Mouse (Mus musculus) MEL (cell line): Measurements from ENCODE around the gene Dao. TPM values are rescaled to one million over a fixed set of nuclear protein-coding genes. Genes with fewer than 3 reads are reported as not detected.

ENCODE experiments used
- DNase-seq: peaks from one replicate; pipeline ENCODE4 v3.0.0; 2011; ENCODE audit warnings: low read depth, low spot score
- H3K27ac ChIP-seq: 2 replicates; pipeline ENCODE4 v1.5.1; 2012; ENCODE audit warnings: low read depth, mild to moderate bottlenecking, control low read depth, low read length, moderate library complexity; ENCODE audit not compliant: control insufficient read depth
- H3K27me3 ChIP-seq, 2 experiments: fragments of 150-350 bp in 1 of 2; sonication (generic) in 1 of 2; 2 replicates each; pipeline ENCODE4 v1.6.1; 2012; ENCODE audit warnings: low read length in 2 of 2, mild to moderate bottlenecking in 2 of 2, improper control_type of control experiment in 1 of 2, moderate library complexity in 1 of 2; ENCODE audit not compliant: insufficient read depth in 2 of 2, control insufficient read depth in 1 of 2
- H3K36me3 ChIP-seq, 2 experiments: 2 replicates each; pipeline ENCODE4 v1.6.1; 2012 to 2014; ENCODE audit warnings: low read length in 2 of 2, improper control_type of control experiment in 1 of 2, inconsistent platforms in 1 of 2, mild to moderate bottlenecking in 1 of 2; ENCODE audit not compliant: insufficient read depth in 2 of 2, control insufficient read depth in 1 of 2
- H3K4me1 ChIP-seq, 2 experiments: fragments of 150-350 bp in 1 of 2; sonication (generic) in 1 of 2; 2 replicates each; pipeline ENCODE4 v1.6.1; 2012; ENCODE audit warnings: low read length in 2 of 2, improper control_type of control experiment in 1 of 2, mild to moderate bottlenecking in 1 of 2; ENCODE audit not compliant: insufficient read depth in 2 of 2, control insufficient read depth in 1 of 2
- H3K4me3 ChIP-seq, 2 experiments: fragments of 150-350 bp in 1 of 2; sonication (generic) in 1 of 2; 2 replicates each; pipeline ENCODE4 v1.5.1; 2012; ENCODE audit warnings: low read depth in 2 of 2, low read length in 2 of 2, mild to moderate bottlenecking in 2 of 2, moderate library complexity in 2 of 2, control low read depth in 1 of 2, improper control_type of control experiment in 1 of 2; ENCODE audit not compliant: control insufficient read depth in 1 of 2, insufficient read depth in 1 of 2
- H3K79me2 ChIP-seq: 2 replicates; pipeline ENCODE4 v1.6.1; 2012; ENCODE audit warnings: mild to moderate bottlenecking, low read length, moderate library complexity; ENCODE audit not compliant: control insufficient read depth, poor library complexity, insufficient read depth
- H3K9ac ChIP-seq: 2 replicates; pipeline ENCODE4 v1.6.1; 2012; ENCODE audit warnings: low read depth, mild to moderate bottlenecking, control low read depth, low read length, moderate library complexity; ENCODE audit not compliant: control insufficient read depth, poor library complexity, severe bottlenecking
- H3K9me3 ChIP-seq: fragments of 150-350 bp; sonication (generic); replicated peaks from 2 replicates; pipeline ENCODE4 v1.6.1; 2012; ENCODE audit warnings: mild to moderate bottlenecking, low read length, improper control_type of control experiment, moderate library complexity; ENCODE audit not compliant: insufficient read depth
- CHD2 ChIP-seq: IDR thresholded peaks from 2 replicates; pipeline ENCODE4 v1.6.1; 2011; ENCODE audit warnings: low read length, improper control_type of control experiment
- CTCF ChIP-seq, 3 experiments: IDR thresholded peaks in 2 of 3; conservative IDR thresholded peaks in 1 of 3; 2 replicates each; pipeline ENCODE4 v1.5.1; 2011 to 2012; ENCODE audit warnings: low read length in 3 of 3, low read depth in 2 of 3, mild to moderate bottlenecking in 2 of 3, improper control_type of control experiment in 1 of 3, inconsistent platforms in 1 of 3, mixed read lengths in 1 of 3, moderate library complexity in 1 of 3; ENCODE audit not compliant: control insufficient read depth in 1 of 3, insufficient read depth in 1 of 3, poor library complexity in 1 of 3, severe bottlenecking in 1 of 3
- EP300 ChIP-seq, 2 experiments: IDR thresholded peaks; 2 replicates each; pipeline ENCODE4 v1.6.1; 2011; ENCODE audit warnings: improper control_type of control experiment in 2 of 2, low read length in 2 of 2, low read depth in 1 of 2, mild to moderate bottlenecking in 1 of 2
- ETS1 ChIP-seq: IDR thresholded peaks from 2 replicates; pipeline ENCODE4 v1.6.1; 2012; ENCODE audit warnings: low read depth, mild to moderate bottlenecking, inconsistent platforms, low read length, improper control_type of control experiment, moderate library complexity
- GABPA ChIP-seq: IDR thresholded peaks from 2 replicates; pipeline ENCODE4 v1.6.1; 2012; ENCODE audit warnings: low read depth, mild to moderate bottlenecking, inconsistent platforms, low read length, improper control_type of control experiment, moderate library complexity
- GATA1 ChIP-seq: IDR thresholded peaks from 2 replicates; pipeline ENCODE4 v1.6.1; 2011; ENCODE audit warnings: low read depth, low read length, improper control_type of control experiment
- KAT2A ChIP-seq: conservative IDR thresholded peaks from 2 replicates; pipeline ENCODE4 v1.6.1; 2012; ENCODE audit warnings: low read depth, low read length, improper control_type of control experiment, inconsistent platforms
- MAZ ChIP-seq: IDR thresholded peaks from 2 replicates; pipeline ENCODE4 v1.6.1; 2012; ENCODE audit warnings: low read depth, mild to moderate bottlenecking, inconsistent platforms, low read length, improper control_type of control experiment
- NRF1 ChIP-seq: IDR thresholded peaks from 2 replicates; pipeline ENCODE4 v1.6.1; 2014; ENCODE audit warnings: low read depth, mild to moderate bottlenecking, inconsistent platforms, low read length, improper control_type of control experiment, moderate library complexity; ENCODE audit not compliant: poor library complexity, insufficient read depth, severe bottlenecking
- POLR2A ChIP-seq, 2 experiments: IDR thresholded peaks; 2 replicates each; pipeline ENCODE4 v1.6.1; 2011 to 2012; ENCODE audit warnings: low read length in 2 of 2, mild to moderate bottlenecking in 2 of 2, control low read depth in 1 of 2, improper control_type of control experiment in 1 of 2, low read depth in 1 of 2, moderate library complexity in 1 of 2; ENCODE audit not compliant: control insufficient read depth in 1 of 2, insufficient read depth in 1 of 2, poor library complexity in 1 of 2
- POLR2AphosphoS2 ChIP-seq: IDR thresholded peaks from 2 replicates; pipeline ENCODE4 v1.6.1; 2011; ENCODE audit warnings: low read length, improper control_type of control experiment
- RAD21 ChIP-seq: IDR thresholded peaks from 2 replicates; pipeline ENCODE4 v1.6.1; 2011; ENCODE audit warnings: mild to moderate bottlenecking, low read depth, low read length, improper control_type of control experiment
- RCOR1 ChIP-seq: IDR thresholded peaks from 2 replicates; pipeline ENCODE4 v1.6.1; 2012; ENCODE audit warnings: low read depth, mild to moderate bottlenecking, inconsistent platforms, low read length, improper control_type of control experiment
- SIN3A ChIP-seq: IDR thresholded peaks from 2 replicates; pipeline ENCODE4 v1.6.1; 2012; ENCODE audit warnings: low read length, improper control_type of control experiment, inconsistent platforms
- SMC3 ChIP-seq: IDR thresholded peaks from 2 replicates; pipeline ENCODE4 v1.6.1; 2011; ENCODE audit warnings: low read depth, low read length, improper control_type of control experiment
- TAL1 ChIP-seq: IDR thresholded peaks from 2 replicates; pipeline ENCODE4 v1.6.1; 2012; ENCODE audit warnings: mild to moderate bottlenecking, inconsistent platforms, low read length, moderate library complexity, mixed read lengths
- TBP ChIP-seq: IDR thresholded peaks from 2 replicates; pipeline ENCODE4 v1.8.0; 2011; ENCODE audit warnings: low read depth, low read length, improper control_type of control experiment
- UBTF ChIP-seq: IDR thresholded peaks from 2 replicates; pipeline ENCODE4 v1.6.1; 2012; ENCODE audit warnings: low read depth, mild to moderate bottlenecking, inconsistent platforms, low read length, improper control_type of control experiment, moderate library complexity, borderline replicate concordance; ENCODE audit not compliant: insufficient read depth
- USF1 ChIP-seq: IDR thresholded peaks from 2 replicates; pipeline ENCODE4 v1.6.1; 2014; ENCODE audit warnings: low read depth, mild to moderate bottlenecking, inconsistent platforms, low read length, improper control_type of control experiment, moderate library complexity
- ZC3H11A ChIP-seq: IDR thresholded peaks from 2 replicates; pipeline ENCODE4 v1.6.1; 2012; ENCODE audit warnings: low read depth, mild to moderate bottlenecking, inconsistent platforms, low read length, improper control_type of control experiment
- ZKSCAN1 ChIP-seq: IDR thresholded peaks from 2 replicates; pipeline ENCODE4 v1.6.1; 2012; ENCODE audit warnings: low read depth, mild to moderate bottlenecking, inconsistent platforms, low read length, improper control_type of control experiment, moderate library complexity
- ZMIZ1 ChIP-seq: IDR thresholded peaks from 2 replicates; pipeline ENCODE4 v1.6.1; 2012; ENCODE audit warnings: low read depth, mild to moderate bottlenecking, inconsistent platforms, low read length, improper control_type of control experiment, moderate library complexity
- polyA plus RNA-seq, 2 experiments: library from polyadenylated mRNA; stranded (reverse) in 1 of 2; unstranded in 1 of 2; fragments of >175 nt in 1 of 2; fragments of >200 nt in 1 of 2; gene quantifications; 2 replicates each; pipeline versions ENCODE4 v1.2.1 to v1.2.4; 2012; ENCODE audit warnings: low replicate concordance in 2 of 2, low read depth in 1 of 2; ENCODE audit not compliant: insufficient read length in 2 of 2, insufficient read depth in 1 of 2, missing spikeins in 1 of 2
- total RNA-seq: library from RNA; depleted of rRNA; stranded (reverse); fragments of 300-350 nt; gene quantifications from 2 replicates; pipeline ENCODE4 v1.2.3, GENCODE M21; 2012

The Dao gene
- total and polyA plus RNA-seq, 3 experiments = 0.04 TPM; not detected in 2

DNA sequence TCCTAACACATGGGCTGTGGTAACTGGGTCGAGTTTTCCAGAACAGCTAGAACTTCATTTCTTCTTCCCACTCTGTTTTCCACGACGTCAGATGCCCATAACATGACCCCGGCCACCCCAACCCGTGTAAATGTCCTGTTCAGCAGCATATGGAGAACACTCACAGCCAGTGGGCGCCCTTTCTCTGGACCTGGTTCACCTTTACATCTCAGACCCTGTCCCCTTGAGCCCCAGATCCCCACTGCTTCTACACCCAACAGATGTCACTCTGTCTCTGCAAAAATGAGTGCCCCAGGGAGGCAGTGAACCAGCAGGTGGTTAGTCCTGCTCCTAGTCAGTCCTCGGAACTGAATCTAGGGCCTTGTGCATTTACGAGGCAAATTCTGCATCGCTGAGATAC, 64.5 kb downstream of the Dao start:
- no peaks in the 10 kb centered on the region for H3K4me1 ChIP-seq
- H3K36me3 ChIP-seq = no peaks in the 10 kb centered on the region
- H3K27ac ChIP-seq = no peak overlapping the region
- no peaks in the 10 kb centered on the region for H3K9me3 ChIP-seq
- no peak for DNase-seq
- no peak for TF ChIP-seq ETS1
- TF ChIP-seq POLR2AphosphoS2 = no peak
- TF ChIP-seq SIN3A = no peak
- TF ChIP-seq POLR2A (IDR thresholded peaks at IDR 0.05; ENCODE audit: control insufficient read depth in 1 of 2, insufficient read depth in 1 of 2, low read depth in 1 of 2, low read length in 2 of 2, poor library complexity in 1 of 2) = no peak
- TF ChIP-seq ZC3H11A = no peak
- TF ChIP-seq GABPA = no peak
- TF ChIP-seq GATA1 = no peak
- no peak for TF ChIP-seq USF1
- no peak for TF ChIP-seq KAT2A
- no peak for TF ChIP-seq CHD2
- no peak for TF ChIP-seq ZMIZ1
- TF ChIP-seq ZKSCAN1 = no peak
- TF ChIP-seq RCOR1 = no peak
- TF ChIP-seq TBP = no peak
- no peak for TF ChIP-seq MAZ
- TF ChIP-seq EP300 (IDR thresholded peaks at IDR 0.05; ENCODE audit: low read depth in 1 of 2, low read length in 2 of 2) = no peak
- no peak for TF ChIP-seq TAL1
- TF ChIP-seq UBTF = no peak
- TF ChIP-seq RAD21 = no peak
- TF ChIP-seq NRF1 = no peak
- H3K27me3 ChIP-seq = no peaks in the 10 kb centered on the region
- no peaks in the 10 kb centered on the region for H3K79me2 ChIP-seq
- H3K9ac ChIP-seq = no peak overlapping the region
- no peak overlapping the region for H3K4me3 ChIP-seq

- DNase-seq = peak; percentile 20
- Histone ChIP-seq H3K27ac (no peak overlapping the region), H3K9me3 (no peaks in the 10 kb centered on the region), H3K9ac (no peak overlapping the region), H3K79me2 (no peaks in the 10 kb centered on the region), H3K36me3 (no peaks in the 10 kb centered on the region), H3K27me3 (0 out of 4 replicates have a peak, but pooled peaks cover 0 to under 1% of the 10 kb centered on the region in 2 experiments), H3K4me1 (no peaks in the 10 kb centered on the region), H3K4me3 (no peak overlapping the region)
- TF ChIP-seq CTCF (IDR thresholded peaks at IDR 0.05 in 2 of 3, conservative IDR thresholded peaks at IDR 0.05 in 1 of 3; ENCODE audit: control insufficient read depth in 1 of 3, insufficient read depth in 1 of 3, low read depth in 2 of 3, low read length in 3 of 3, poor library complexity in 1 of 3, severe bottlenecking in 1 of 3) (peak; percentile 27 to 42 (median 29); a peak in 5 of 6 replicates), SMC3 (no peak)
Measured at GRCm38 (mm10) chr5:114070858-114071257, 67.4 kb downstream of the Dao start.
